Mouse (Mus musculus): Measurements from ENCODE around the gene Efcab2.

- TF ChIP-seq POLR2A (IDR thresholded peaks at IDR 0.05; ENCODE audit: low read depth, low read length) (no peak), CTCF (IDR thresholded peaks at IDR 0.05; ENCODE audit: extremely low read depth, insufficient read length, insufficient replicate concordance, low read depth, low read length) (no peak)
These were observed 47.8 kb upstream of the Efcab2 start for GRCm38 (mm10) chr1:178357776-178358710.
